Mouse (Mus musculus) embryo, embryonic 11 days (tissue): Measurements from ENCODE around the gene Hscb.
"Not testable (repeated sequence)": the region's sequence is repeated elsewhere in the genome, so short reads cannot be mapped to it uniquely, and the experiment has no call there.

Experiments used
- DNase-seq: peaks from one replicate; pipeline ENCODE4 v3.0.0-alpha.2; 2015

The Hscb gene

DNA sequence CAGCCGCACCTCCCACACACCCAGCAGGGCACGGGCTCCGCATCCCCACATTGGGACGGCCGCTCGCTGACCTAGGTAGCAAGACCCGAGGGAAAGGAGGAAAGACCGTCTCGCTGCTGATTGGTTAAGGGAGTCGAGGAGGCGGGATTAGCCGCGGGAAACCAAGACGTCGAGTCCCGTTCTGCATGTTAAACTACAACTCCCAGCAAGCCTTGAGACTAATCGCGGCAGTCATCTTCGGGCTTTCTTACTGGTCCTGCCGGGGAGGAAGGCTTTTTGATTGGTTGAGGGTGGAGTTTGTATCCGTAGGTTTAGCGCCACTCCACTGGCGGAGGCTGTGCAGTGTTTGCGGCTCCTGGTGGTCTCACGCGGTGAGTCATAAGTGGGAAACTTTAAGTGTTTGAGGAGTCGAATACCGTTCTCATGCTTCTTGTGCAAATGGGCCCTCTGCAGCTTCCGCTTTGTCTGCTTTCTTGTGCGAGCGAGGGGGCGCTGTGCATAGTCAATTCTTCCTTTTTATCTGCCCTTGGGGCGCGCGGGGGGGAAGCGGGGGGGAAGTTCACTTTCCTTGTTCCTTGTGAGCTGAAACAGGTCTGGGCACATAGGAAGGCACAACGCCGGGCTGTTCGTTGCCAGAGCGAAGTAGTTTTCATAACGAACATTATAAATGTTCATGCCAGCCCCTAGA, at the start of gene Hscb, which contains the start of gene Chek2:
Gene Hscb (minus strand): TSS at position 100 of the 688 bp plus-strand sequence.
Gene Chek2 (plus strand): TSS at position 302 of the 688 bp plus-strand sequence.
- peak; percentile 98 for DNase-seq

DNA sequence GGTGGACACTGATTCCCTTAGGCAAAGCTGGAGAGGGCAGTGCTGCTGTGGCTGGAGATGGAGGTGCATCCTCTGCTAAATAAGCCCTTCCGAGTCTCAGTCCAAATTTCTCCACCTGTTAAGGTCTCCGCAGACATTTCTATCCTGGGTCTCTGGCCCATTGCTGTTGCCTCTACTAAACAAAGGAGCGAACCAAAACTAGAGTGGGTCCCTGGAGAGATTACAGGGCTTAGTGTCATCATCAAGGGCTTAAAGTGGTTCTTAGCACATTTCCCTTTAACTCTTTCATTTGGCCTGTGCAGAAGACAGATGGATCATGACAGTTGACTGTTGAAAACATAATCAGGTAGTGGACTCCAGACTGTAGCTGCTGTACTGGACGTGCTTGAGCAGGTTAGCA, 49.0 kb upstream of the Hscb start:
- no peak for DNase-seq

GRCm38 (mm10) chr5:110879584-110880374, 40.2 kb upstream of the Hscb start, which contains the start of gene Ttc28:
TSS of gene Ttc28 (plus strand) at chr5:110879803.
- DNase-seq: peak; percentile 96

GRCm38 (mm10) chr5:110879042-110879441, 39.5 kb upstream of the Hscb start:
- no peak for DNase-seq

DNA sequence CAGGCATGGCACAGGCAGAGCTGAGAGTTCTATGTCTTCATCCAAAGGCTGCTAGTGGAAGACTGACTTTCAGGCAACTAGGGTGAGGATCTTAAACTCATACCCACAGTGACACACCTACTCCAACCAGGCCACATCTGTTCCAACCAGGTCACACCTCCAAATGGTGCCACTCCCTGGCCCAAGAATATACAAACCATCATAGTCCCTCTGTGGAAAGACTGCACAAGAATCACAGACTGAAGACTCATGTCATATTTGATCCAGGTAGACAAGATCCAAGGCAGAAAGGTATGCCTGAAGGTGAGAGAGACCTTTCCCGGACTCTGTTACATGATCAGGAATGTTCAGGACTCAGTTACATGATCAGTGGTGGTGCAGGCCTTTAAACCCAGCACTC, 38.9 kb upstream of the Hscb start:
- DNase-seq: not testable (repeated sequence)

DNA sequence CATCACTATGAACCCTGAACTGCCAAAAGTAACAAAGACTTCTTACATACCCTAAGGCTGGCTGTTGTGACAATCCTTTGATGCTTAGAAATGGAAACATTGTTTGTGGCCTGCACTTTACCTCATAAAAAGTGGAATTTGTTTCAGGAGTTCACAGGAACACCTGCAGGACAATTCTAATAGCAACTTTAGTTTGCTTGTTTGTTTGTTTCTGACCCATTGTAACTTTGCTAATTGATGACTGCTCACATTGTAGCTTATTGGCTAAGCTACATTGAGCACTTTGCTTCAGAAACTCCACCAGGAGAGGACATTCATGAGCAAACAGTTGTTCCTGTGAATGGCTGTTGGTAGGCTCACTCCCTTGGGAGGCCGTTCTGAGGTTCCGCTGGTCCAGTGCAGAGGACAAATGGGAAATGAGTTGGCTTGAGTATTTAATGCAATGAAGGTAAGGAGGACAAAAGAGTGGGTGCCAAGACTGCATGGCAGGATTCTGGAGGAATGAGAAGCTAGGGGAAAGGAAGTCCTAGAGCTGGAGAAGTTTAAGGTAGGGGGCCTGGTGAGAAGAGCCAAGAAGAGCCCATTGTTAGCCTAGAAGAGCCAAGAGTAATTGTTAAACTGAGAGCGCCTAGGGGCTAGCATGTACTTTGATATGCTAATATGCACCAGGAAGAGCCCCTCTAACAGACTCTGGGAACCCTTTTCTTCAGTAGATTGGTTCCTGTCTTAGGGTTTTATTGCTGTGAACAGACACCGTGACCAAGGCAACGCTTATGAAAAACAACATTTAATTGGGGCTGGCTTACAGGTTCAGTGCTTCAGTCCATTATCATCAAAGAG, 38.3 kb upstream of the Hscb start:
- no peak for DNase-seq

DNA sequence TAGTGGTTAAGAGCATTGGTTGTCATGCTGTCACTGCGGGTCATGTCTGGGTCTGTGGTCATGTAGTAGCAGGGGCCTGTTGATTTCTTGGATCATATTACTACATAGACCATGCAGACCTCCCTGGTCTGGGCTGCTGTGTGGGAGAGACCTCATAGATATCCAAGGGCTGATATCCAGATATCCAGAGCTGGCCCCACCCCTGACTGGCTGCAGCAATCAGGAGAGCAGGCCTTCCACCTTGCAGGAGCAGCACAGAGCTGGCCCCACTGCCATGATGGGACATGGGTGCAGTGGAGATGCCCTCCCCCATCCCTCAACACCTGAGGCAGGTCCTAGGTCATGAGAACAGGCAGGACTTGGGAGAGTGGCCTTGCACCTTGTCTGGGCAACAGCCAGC, 35.7 kb upstream of the Hscb start:
- DNase-seq: no peak

- DNase-seq: peak; percentile 53
Observed at GRCm38 (mm10) chr5:110874711-110875110, 35.1 kb upstream of the Hscb start.

DNA sequence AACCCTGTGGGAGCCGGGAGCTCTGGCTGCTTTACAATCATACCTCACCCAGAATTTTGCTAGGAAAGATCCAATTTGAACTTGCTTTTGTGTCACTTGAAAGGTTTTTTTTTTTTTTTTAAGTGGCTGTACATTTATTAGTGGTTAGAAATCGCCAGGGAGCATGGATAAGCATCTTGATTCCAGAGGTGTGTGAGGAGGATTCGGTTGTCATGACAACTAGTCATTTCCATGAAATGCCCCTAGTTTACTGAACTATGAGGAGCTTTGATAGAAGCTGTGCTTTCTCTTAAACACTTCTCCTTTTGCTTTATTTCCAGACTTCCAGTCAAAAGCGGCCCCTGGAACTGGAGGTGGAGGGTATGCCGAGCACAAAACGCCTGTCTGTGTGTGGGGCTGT, 33.6 kb upstream of the Hscb start:
- DNase-seq: no peak

GRCm38 (mm10) chr5:110869242-110869669, 29.7 kb upstream of the Hscb start:
- DNase-seq: no peak

DNA sequence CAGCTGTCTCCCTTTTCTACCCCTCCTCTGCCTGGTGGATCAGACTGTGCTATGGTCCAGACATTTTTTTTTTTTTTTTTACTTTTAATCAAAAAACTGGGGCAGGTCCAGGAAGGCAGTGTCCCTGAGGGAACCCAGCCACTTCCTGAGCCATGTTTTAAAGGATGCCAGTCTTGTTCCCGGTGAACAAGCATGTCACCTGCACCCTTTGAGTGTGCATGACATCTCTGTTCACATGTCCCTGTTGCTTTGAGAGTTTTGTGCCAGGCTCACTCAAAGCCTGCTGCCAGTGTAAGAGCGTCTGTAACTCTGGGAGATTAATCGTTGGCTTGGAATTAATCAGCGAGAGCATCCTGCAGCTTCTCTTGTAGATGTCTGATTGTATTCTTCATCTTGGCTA, 28.9 kb upstream of the Hscb start:
- no peak for DNase-seq

DNA sequence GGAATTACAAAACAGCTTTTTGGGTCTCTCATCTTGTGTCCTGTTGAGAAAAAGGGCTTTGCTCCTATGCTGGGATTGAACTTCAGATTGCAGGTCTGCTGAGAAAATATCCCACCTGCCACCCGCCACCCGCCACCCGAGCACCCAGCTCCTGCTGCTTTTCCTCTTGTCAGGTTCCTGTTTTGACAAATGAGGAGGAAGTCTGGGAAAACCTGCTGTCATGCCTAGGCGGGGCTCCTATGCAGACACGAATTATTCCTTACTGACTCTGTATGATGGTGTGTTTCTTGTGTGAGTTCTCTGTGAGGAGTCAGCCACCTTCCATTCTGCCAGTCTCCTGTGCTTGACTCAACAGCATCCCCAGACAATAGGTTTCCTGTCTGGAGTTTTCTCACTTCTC, 20.9 kb upstream of the Hscb start:
- DNase-seq: no peak

GRCm38 (mm10) chr5:110859013-110859650, 19.6 kb upstream of the Hscb start:
- DNase-seq: peak; percentile 54

- DNase-seq: peak; percentile 39
Observed at GRCm38 (mm10) chr5:110857091-110857490, 17.5 kb upstream of the Hscb start.

DNA sequence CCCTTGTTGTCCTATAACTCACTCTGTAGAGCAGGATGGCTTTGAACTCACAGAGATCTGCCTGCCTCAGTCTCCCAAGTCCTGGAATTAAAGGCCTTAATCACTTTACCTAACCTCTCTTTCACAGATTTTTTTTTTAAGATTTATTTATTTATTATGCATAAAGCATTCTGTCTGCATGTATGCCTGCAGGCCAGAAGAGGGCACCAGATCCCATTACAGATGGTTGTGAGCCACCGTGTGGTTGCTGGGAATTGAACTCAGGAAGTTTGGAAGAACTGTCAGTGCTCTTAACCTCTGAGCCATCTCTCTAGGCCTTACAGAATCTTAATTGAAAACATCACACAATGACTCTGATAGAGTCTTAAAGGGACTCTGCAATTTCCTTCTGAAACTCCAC, 13.4 kb upstream of the Hscb start:
- no peak for DNase-seq

- DNase-seq: no peak
Observed at GRCm38 (mm10) chr5:110841046-110841862, 1.7 kb upstream of the Hscb start.

- peak; percentile 43 for DNase-seq
Observed at GRCm38 (mm10) chr5:110840465-110840864, 888 bp upstream of the Hscb start.

DNA sequence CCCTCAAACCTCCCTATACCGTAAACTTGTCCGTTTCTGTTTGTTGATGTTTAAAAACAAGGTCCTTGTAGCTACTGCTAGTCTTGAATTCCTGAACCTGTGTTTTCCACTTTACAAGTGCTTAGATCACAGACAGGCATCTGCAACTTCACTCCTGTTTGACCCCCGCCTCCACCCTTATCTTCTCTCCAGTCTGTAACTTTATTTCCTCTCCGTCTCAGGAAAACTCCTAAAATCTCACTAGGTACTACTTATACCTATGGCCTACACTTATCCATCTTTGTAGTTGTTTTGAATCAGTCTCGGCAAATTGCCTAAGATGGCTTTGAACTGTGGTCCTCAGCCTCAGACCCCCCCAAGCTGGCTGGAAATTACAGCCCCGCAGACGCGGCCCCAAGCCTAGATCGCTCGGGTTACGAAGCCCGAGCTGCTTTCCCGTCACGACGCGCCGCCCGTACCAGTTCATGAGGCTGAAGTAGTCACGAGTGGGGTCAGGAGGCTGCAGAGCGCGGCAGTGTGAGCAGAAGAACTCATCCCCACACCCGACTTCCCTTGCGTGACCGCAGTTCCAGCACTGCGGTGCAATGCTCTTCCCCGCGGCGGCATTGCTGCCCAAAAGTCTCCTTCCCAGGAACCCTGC, 419 bp downstream of the Hscb start:
- no peak for DNase-seq

GRCm38 (mm10) chr5:110838016-110838415, 1.6 kb downstream of the Hscb start:
- DNase-seq: not testable (repeated sequence)

DNA sequence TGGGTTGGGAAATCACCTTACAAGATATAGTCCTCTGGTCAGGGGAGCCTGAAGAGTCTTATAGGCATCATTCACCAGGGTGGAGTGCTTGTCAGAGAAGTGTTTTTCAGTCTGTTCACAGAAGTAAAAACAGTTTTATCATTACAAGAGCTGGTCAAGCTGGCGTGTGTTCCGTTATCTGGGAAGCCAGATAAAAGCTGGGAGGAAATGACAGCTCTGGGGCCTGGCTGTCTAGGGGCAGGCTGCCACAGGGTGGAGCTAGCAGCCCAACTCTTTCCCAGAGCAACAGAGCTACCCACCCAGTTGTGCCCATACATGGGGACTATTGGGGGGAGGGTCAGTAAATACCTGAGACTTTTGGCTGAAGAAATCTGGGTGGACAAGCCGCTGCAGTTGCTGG, 3.6 kb downstream of the Hscb start:
- DNase-seq: peak; percentile 63

GRCm38 (mm10) chr5:110831036-110831720, 8.4 kb downstream of the Hscb start:
- no peak for DNase-seq
